Mouse (Mus musculus): ENCODE measurements around the gene Carns1. TPM values are rescaled to one million over a fixed set of nuclear protein-coding genes. Genes with fewer than 3 reads are reported as not detected.

The Carns1 gene
- polyA plus RNA-seq, 1 experiment, result 10.7 TPM

DNA sequence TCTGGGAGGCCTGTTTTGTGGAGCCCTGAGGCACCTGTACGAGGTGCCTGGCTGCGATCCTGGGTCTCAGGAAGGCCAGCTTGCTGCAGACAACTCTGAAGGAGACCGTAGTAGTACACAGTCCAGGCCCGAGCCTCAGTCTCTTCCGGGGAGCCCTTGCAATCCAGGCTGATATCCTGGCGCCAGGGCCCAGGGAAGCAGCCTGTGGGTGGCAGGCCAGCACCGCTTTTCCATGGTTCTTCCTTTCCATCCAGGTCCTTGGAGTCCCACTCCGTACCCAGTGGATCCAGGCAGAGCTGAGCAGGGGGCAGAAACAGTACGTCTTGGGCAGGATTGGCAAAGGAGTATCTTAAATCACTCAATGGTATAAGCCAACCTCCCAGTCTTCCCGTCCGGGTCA lies 2.4 kb downstream of the Carns1 start:
- no peak for DNase-seq (ENCODE audit: extremely low spot score in 1 of 2, low spot score in 1 of 2)

DNA sequence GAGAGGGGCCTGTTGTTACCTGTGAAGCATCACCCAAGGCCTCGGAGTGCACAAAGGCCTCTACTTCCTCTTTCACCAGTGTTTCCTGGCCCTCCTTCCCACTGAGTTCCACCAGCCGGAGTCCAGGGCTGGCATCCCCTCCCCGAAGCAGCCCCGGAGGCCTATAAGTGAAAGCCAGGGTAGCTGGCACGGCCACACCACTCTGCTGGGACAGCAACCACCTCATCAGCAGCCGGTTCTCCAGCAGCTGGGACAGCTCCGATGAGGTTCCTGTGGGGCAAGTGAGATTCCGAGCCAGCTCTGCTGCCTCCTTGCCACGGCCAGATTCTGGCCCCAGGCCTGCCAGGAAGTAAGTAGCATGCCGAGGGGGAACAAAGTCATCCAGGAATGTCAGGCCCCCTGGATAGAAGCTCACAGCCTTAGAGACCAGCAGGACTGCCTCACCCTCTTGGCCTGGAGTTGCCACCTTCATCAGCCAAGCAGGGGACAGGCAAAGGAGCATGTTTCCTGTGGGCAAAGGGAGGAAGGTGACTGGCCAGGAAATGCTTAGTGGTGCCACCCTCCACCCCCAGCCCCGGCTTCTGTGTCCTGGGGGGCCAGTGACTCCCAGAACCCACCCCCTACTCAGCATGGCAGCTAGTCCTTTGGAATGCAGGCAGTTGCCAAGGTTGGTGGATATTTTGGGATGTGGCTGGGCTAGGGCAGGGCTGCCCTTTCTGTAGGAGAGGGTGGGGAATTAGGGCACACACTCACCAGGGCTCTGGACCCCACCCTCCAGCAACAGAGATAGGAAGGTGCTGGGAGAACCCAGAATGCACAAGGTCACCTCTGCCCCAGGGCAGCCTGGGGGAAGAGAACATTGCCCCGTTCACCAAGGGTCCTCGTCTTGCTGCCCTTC lies 3.6 kb downstream of the Carns1 start:
- DNase-seq (ENCODE audit: extremely low spot score in 1 of 2, low spot score in 1 of 2), result no peak

DNA sequence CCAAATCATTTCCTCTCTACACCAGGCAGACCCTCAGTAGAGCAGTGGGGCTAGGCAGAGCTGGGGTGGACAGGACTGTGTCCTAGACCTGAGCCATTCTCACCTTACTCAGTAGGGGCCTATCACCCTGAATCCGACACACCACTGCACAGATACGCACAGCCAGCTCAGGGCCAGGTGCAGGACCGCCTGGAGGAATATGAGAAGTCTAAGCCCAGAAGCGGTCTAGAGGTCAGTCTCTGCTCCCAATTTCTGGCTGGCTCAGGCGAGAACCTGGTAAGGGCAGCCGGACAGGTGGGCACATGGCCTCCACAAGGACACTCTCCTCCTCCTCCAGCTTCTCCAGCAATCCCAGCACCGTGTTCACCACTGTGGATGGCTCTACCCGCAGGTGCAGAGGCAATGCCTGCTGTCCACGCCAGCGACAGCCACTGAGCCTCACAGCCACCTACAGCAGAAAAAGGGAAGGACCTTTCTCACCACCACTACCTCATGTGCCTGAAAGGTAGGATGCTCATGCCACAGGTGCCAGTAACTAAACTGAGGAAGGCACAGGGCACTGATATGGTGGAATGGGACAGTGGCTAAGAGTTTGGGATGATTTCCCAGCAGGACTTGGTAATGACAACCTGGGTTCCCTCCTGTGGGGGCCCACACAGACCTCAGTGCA lies 4.4 kb downstream of the Carns1 start:
- no peak for DNase-seq (ENCODE audit: extremely low spot score in 1 of 2, low spot score in 1 of 2)

DNA sequence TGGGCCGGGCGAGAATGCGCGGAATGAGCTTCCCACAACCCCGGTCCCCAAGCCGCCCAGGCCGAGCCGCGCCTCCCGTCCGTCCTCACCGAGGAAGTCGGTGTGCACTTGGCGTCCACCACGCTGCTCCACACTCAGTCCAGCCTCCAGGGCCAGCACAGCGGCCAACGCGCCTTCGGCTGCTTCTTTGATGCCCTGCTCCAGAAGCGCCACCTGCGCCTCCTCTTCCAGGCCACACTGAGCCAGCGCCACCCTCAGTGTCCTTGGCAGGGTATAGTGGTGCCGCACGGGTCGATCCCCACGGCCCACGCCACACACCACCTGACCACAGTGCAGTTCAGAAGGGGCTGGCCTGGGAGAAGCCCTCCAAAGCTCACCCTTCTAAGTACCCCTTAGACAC lies 5.5 kb downstream of the Carns1 start:
- no peak for DNase-seq (ENCODE audit: extremely low spot score in 1 of 2, low spot score in 1 of 2)

DNA sequence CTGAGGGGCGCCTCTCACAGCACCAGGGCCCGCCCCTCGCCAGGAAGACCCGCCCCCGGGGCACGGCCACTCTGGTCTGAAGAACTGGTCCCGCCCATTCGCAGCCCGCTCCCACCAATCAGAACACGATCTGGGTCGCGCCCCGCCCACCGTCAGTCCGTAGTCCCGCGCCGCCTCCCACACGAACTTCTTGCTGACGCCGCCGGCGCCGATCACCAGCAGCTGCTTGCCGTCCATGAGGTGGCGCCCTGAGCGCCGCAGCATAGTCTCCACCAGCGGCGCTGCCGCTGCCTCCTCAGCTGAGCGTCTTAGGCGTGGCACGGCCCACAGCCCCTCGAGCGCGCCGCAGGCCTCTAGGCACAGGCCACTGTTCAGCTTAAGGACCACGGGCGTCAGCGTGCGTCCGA lies 5.9 kb downstream of the Carns1 start:
- peak; percentile 98 to 100 for DNase-seq (ENCODE audit: extremely low spot score in 1 of 2, low spot score in 1 of 2)

DNA sequence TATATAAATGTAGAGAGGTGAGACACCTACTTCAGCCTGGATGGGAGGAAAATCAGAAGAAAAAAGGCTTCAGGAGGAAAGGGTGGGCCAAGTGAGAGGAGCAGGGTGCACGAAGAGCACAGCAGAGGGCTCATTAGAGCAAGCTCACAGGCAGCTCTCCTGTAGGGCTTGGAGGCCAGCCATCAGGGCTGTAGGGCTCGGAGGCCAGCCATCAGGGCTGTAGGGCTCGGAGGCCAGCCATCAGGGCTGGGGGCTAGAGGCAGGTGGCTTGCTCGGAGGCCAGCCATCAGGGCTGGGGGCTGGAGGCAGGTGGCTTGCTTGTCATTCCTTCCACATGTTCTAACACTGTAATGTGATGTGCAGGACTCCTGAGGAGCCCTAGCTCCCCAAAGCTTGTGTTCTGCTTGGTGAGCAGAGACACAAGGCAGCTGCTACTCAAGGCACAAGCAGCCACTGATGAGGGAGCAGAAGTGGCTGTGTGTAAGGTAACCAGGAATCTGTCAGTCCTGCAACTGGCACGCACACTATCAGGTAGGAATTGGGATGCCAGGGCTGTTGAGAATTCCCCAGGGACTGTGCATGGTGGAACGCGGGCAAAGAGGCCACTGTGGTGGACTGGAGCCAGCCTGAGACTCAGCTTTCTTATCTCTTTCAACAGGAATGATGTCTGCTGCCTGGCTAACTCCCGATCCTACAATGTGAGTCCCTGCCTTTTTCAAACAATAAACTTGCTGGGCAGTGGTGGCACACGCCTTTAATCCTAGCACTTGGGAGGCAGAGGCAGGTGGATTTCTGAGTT lies 8.4 kb downstream of the Carns1 start:
- no peak for DNase-seq (ENCODE audit: extremely low spot score in 1 of 2, low spot score in 1 of 2)

DNA sequence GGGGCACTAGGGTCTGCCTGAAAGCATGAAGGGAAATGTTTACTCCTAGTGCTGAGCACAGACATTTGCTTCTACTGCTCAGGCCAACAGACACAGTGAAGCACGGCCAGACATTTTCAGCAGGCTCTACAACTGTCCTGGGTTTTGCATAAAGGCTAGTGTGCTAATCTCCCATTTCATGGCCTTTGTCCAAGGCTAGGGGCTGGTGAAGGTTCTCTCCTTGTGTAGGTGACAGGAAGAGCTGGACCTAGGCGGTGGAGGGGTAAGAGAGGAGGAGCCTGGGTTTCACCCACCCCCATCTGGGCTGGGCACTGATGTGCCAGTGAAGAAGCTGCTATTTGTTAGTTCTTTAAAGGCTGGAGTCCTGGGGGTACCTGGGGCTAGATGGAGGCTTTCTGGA lies 10.6 kb downstream of the Carns1 start:
- DNase-seq (ENCODE audit: extremely low spot score in 1 of 2, low spot score in 1 of 2), result no peak

DNA sequence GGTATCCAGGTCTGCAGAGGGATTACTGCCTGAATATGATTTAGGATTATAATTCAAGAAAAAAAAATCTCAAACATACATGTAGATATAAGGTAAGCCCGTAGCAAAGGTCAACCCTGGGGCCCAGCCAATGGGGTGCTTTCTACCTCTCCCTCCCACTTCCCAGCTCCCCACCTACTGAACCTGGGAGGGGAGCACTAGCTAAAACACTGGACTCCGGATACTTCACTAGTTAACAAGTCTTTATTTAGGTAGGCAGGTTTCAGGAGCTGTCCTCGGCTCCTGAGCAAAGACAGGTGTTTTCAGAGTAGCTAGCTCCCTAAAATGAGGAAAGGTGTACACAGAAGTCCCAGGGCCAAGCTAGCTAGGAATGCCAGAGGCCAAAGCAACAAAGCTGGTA lies 11.2 kb downstream of the Carns1 start:
- no peak for DNase-seq (ENCODE audit: extremely low spot score in 1 of 2, low spot score in 1 of 2)

DNA sequence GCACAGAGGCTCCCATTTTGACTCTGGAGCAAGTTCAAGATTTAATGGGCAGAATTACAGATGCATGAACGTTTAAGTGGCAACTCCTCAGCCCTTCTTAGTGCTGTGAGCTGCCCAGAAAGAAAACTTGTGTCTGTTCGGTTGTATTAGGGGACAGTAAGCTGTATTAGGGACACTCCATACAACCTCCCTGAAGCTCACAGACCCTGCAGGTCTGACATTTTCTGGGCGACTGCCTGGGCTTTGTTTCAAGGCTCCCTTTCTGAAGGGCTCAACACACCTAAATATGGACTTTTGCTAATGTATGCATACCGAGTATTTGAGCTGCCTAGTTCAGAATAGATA lies 11.8 kb downstream of the Carns1 start:
- DNase-seq (ENCODE audit: extremely low spot score in 1 of 2, low spot score in 1 of 2), result no peak

DNA sequence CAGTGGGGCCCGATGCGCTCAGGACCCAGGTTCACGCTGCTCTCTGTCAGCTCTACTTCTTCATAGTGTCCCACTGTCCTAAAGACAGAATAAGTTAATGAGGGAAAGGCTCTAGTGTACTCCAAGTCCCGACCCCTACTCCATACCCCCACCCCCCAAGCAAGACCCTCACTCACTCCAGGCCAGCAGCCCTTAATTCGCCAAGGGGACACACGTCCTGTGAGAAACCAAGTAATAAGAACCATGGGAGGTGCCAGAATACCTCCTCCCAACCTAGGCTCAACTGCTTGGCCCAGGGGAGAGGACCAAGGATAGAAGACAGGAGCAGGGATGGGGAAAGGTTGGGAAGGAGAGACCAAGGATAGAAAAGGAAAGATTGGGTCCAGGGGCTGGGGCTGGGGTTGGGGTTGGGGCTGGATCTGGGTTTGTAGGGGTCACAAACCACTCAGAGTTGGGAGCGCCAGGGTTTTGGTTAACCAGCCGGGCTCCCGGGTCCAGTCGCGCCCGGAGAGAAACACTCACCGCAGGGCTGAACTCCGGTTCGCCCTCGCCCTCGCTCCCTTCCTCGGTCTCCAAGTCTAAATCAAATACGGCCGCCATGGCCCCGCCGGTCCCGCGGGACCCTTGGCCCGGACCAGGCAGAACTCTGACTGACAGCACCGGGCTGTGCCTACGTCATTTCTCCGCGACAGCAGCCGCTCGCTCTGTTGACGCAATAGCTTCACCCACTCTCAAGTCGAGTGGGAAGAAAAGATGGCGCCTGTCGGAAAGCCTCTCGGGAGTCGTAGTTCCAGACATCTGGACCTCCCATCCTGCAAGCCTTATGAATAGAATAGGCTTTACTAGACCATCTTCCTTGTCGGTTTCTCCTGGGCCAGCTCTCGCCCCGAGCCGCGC lies 12.4 kb downstream of the Carns1 start, which contains the start of gene Rps6kb2:
Gene Rps6kb2, minus strand, starts transcription at position 709 of the 897 bp plus-strand sequence.
- peak; percentile 97 to 99 for DNase-seq (ENCODE audit: extremely low spot score in 1 of 2, low spot score in 1 of 2)

DNA sequence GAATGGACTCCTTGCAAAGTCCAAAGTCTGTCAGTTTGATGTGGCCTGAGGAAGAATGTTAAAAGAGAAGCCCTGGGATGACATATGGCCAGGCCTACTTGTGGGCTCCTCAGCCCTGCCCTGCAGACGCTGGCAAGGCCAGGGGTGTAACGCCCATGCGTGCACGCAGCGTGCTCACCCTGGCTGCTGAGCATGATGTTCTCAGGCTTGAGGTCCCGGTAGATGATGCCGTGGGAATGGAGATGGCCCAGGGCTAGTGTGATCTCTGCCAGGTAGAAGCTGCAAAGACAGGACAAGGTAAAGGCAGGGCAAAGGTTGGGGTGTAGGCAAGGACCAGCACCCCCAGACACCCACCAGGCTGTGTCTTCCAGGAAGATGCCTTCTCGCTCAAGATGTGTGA lies 16.2 kb downstream of the Carns1 start:
- DNase-seq (ENCODE audit: extremely low spot score in 1 of 2, low spot score in 1 of 2), result no peak

DNA sequence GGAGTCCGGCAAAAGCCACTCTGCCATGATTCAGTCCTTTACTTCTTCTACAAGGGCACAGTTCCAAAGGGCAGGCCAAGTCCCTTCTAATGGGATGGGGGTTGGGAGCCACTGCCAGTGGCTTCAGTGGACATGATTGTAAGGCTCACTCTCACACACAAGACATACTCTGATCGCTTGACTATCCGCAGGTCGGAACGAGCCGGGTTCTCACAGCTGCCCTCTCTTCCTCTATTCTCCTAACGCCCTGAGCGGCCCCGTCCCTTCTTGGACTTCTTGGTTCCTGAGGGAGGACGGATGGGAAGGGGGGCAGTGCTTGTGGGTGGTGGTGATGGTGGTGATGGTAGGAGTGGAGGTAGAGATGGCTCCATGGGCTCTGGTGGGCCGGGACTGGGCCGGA lies 18.5 kb downstream of the Carns1 start:
- DNase-seq (ENCODE audit: extremely low spot score in 1 of 2, low spot score in 1 of 2), result no peak

DNA sequence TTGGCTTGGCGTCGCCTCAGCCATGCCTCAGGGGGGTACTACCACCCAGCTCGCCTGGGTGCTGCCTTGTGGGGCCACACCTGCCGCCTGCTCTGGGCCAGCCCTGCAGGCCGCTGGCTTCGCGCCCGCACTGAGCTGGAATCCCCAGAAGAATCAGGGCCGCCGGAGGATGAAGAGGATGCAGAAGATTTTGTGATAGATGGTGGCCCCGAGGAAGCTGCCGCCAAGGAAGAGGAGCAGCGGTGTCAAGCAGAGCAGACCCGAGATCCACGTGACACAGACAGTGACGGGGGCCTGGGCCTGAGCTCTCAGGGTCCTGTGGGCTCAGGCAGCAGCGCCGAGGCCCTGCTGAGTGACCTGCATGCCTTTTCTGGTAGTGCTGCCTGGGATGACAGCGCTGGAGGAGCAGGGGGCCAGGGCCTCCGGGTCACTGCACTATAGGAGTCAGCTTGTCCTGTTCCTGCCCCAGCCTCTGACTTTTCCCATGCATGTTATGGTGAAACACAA lies 19.2 kb downstream of the Carns1 start:
- DNase-seq (ENCODE audit: extremely low spot score in 1 of 2, low spot score in 1 of 2), result no peak

DNA sequence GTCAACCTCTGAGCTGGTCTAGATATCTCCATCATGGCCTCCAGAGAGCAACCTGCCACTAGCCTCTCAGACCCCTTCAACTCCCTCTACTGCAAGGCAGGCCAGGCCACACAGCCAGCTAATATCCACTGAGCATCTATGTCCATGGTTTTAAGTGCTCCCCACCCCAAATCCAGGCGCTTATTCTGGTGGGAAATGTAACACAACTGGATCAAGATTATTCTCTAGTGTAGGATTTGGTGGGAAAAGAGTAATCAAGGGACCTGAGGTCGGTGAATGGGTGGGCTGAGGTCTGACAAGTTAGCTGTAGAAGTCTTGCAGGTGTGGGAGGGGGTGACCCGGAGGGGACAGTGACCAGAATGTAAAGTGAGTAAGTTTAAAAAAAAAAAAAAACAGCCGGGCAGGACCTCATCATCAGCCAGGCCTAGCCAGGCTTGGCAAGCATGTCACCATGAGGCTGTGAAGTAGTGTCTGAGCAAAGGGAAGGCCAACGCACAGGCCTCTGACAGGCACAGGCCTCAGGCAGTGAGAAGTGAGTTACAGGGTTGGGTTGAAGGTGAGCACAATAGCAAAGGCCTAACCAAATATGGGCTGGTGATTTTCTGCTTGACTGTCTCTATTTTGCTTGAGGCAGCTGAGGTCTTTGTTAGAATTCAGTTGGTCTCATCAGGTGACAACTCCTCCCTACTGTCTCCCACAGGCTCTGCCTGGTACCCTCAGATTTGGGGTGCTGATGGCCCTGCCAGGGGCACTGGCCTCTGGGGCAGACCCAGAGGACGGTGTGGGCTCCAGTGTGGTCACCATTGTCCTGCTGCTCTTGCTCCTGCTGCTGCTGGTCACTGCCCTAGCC lies 19.8 kb downstream of the Carns1 start:
- no peak for DNase-seq (ENCODE audit: extremely low spot score in 1 of 2, low spot score in 1 of 2)

DNA sequence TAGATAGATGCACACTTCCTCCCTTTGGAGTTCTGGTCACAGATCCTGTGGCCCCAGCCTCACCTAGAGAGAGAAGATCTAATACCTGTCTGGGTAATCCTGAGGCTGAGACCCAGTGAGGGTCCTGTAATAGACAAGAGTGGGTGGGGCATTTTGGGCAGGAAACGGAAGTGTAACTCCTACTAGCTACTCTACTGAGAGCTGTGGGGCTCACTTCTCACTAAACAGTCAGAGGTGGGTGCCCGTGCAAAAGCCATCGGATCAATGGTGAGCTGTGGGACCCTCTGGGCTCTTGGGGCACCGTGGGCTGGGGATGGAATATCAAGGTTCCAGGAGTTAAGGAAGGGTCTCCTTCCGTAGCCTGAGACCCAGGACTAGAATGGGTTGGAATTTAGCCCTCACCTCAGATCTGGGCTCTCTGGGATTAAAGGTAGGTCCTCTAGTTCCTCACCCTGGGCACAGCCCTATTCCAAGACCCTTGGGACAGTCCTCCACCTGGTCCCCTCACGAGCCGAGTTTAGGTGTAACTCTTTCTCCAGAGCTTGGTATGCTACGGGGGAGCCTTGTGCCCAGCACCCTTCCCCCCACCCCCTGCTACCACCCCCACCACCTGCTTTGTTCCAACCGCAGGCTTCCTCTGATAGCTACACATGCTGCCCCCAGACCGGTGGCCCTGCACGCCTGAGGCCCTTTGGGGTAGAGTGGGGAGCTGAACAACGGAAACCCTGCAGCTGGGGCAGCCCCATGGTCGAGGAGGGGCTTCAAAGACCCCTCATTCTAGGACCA lies 20.6 kb downstream of the Carns1 start:
- DNase-seq (ENCODE audit: extremely low spot score in 1 of 2, low spot score in 1 of 2), result no peak

DNA sequence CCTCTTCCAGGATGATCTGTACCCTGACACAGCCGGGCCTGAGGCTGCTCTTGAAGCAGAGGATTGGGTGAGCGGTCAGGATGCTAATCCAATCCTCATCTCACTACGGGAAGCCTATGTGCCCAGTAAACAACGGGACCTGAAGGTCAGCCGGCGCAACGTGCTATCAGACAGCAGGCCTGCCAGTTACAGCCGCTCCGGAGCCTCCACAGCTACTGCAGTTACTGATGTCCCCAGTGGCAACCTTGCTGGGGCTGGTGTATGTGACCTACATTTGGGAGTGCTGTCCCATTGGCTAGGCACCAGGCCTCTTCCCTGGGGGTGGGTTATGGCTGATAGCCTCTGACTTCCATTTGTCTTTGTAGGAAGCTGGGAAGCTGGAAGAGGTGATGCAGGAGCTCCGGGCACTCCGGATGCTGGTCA lies 22.0 kb downstream of the Carns1 start, which contains the start of gene Ptprcap:
Gene Ptprcap, plus strand, starts transcription at position 373 of the 423 bp plus-strand sequence.
- no peak for DNase-seq (ENCODE audit: extremely low spot score in 1 of 2, low spot score in 1 of 2)

DNA sequence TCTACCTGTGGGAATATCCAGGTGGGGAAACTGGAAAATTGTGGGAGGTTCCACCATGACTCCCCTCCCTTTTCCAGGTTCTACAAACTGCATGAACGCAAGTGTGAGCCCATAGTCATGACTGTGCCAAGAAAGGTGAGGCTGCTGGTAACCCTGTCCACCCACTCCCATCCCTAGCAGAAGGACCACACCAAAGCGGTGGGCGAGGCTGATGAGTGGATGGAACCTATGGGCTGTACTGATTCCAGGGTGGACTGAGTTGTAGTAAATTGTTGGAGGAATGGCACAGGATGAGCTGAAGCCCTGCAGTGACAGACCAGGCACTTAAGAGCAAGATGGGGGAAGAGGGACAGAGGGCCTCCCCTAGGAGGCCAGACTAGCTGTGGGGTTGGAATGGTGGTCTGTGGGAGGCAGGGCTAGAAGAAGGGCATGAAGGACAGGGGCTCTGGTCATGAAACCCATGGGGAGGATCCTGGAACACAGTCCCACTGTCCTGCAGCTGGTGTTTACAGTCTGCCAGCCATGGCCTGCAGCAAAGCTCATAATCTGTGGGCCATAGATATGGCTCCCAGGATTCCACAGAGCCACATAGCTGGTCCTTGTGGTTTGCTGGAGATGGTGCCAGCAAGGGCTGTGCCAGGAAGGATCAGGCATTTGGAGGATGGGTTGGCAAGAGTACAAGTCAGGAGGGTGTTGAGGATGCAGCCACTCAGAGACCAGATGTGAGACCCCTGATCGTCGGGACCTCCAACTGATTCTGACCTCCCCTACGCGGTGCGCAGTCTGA lies 22.6 kb downstream of the Carns1 start:
- DNase-seq (ENCODE audit: extremely low spot score in 1 of 2, low spot score in 1 of 2), result no peak
